Mouse (Mus musculus): ENCODE results near the gene Aqp2.

DNA sequence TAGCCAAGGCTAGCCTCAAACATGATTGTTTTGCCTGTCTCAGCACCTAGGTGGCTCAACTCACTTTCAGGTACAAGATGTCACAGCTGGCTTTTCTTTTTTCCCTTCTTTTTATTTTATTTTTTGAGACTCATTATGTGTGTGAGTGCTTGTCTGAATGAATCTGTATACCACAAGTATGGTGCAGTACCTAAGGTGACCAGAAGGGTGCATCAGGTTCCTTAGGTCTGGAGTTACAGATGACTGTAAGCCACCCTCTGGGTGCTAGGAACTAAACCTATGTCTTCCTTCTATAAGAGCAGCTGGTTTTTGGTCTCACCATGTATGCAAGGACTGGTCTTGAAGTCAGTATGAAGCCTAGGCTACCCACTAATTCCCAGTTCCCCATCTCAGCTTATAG, 52.8 kb downstream of the Aqp2 start:
- TF ChIP-seq CTCF (IDR thresholded peaks at IDR 0.05 in 2 of 3, conservative IDR thresholded peaks at IDR 0.05 in 1 of 3; ENCODE audit: control insufficient read depth in 1 of 3, insufficient read depth in 1 of 3, low read depth in 2 of 3, low read length in 3 of 3, poor library complexity in 1 of 3, severe bottlenecking in 1 of 3): peak; percentile 37 to 84 (median 74)
- TF ChIP-seq CHD2 (IDR thresholded peaks at IDR 0.05; ENCODE audit: low read length): no peak
